Mouse (Mus musculus) CD8-positive naive resting alpha-beta T cell, adult 2 months (primary cell): Measurements from ENCODE around the gene Uckl1.
A peak's percentile ranks its signal among the peaks of the same experiment; 100 is the strongest.

ENCODE experiments used
- DNase-seq, 2 experiments: peaks; one replicate each; pipeline ENCODE4 v3.0.0; 2022; ENCODE audit warnings: low read depth in 2 of 2, low spot score in 2 of 2

Uckl1 gene

DNA sequence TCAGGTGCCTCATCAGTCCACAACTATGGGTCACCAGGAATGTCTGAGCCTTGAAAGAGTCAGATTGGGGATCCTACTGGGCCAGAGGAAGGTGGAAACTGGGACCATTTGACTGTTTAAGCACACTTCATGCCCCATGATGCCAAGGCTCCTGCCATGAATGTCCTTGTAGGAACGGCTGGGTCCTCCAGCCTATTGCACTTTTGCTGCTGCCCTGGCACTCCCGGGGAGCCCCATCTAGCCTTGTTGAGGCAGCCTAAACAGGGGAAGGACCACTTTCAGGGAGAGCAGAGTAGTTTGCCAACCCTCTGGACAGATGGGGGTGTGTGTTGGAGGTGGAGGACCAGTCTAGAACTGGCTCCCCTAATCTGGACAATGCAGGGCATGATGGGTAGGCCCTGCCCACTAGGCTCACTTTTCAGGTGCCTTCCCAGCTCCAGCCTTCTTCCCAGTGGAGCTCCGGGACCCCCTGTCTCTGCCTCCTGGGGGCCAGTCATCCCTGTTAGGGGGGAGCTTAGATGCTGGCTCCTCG is at the start of gene Uckl1:
Uckl1 (minus strand) TSS at position 482 of the 532 bp plus-strand sequence.
- DNase-seq, result no peak

DNA sequence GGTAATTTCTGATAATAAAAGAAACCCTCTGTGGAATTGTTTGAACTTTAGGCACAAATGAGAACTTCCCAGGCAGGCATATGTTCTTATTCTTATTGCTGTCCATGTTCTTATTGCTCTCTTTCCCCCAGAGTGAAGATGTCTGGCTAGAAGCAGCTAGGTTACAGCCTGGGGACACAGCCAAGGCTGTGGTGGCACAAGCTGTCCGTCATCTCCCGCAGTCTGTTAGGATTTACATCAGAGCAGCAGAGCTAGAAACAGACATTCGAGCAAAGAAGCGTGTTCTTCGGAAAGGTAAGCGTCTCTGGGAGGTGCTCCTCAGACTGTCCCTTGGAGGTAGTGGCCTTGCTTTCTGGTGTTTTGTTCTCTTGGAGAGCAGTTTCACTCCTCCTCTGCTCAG is 47.9 kb upstream of the Uckl1 start:
- DNase-seq, result no peak

DNA sequence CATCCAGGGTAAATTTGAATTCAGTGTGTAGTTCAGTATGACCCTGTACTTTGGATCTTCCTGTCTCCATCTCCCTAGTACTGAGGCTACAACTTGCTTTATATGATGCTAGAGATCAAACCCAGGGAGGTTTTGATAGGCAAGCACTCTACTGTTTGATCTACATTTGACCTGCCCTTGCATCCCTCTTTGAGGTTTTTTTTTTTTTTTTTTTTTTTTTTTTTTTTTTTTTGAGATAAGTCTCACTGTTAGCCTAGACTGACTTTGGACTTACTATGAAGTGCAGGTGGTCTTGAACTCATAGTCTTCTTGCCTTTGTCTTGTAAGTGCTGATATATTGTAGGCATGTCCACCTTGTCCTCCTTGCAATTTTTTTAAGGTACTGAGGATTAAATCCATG is 43.8 kb upstream of the Uckl1 start:
- DNase-seq, result no peak

DNA sequence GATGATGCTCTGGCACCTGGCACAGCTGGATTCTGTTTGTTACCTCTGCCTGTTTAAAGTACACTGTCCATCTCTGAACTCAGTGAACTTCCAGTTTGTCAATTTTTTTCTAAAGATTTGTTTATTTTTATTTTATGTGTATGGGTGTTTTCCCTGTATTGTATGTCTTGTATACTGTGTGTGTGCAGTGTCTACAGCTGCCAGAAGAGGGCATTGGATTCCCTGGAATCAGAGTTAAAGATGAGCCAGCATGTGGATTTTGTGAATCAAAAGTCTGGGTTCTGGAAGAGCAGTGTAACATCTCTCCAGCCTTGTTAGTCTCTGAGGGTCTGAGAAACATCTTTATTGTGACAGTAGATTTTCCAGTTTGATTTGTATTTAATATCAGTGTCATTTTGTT is 38.7 kb upstream of the Uckl1 start:
- DNase-seq, result no peak

DNA sequence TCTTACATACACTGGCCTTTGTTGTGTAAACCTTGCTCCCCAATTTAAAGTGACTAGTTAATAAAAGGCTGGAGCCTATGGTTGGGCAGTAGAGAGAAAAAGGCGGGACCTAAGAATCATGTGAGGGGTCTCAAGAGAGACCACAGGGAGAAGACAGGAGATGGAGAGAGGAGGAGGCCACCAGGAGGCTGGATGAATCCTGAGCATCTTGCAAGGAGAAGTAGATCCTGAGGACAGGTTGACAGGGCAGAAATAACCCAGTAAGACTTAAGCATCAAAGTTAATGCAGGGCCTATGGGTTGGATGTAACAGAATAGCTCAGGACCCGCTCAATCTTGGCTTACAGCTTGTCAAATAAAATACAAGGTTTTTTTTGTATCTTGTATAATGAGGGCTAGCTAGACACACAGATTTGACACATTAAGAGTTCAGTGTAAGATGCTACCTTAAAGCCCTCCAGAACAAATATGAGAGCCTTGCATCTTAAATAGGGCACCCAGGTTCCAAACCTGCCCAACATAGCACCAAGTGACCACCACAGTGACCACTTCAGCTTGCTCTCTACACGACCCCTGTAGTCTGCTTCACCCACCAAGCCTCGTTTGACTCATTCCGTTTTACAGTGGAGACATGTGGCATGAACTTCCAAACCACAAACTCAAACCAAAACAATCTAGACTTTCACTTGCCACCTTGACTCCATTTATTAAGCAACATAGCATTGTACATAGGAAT is 34.2 kb upstream of the Uckl1 start:
- DNase-seq, result no peak

DNA sequence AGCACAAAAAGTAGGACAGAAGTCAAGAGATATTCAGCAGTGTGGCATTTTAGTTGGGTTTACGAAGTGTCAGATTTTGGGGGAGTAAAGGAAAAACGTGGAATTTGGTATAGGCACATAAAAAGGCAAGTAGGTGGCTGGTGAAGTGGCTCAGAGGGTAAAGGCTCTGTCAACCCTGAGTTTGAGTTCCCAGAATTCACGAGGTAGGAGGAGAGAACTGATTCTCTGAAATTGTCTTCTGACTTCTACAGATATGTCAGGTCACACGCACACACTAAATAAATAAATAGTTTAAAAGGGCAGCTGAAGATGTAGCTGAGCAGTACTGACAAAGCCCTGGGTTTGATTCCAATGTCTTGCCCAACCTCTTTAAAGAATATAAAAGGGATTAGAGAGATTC is 17.7 kb upstream of the Uckl1 start:
- no peak for DNase-seq

DNA sequence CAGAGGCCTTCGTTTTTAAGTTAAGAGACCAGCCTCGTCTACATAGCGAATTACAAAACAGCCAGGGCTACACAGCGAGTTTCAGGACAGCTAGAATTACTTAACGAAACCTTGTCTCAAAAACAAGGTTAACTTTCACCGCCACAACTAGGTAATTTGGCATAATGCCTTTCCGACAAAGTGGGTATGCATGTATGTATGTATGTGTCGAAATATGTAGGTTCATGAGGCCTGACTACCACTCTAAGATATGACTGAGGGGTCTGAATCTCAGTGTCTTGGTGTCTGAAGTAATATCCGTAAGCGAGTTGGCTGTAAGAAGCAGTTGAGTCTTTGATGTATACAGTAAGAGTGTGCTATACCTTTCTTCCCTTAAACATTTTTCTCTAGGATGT is 17.1 kb upstream of the Uckl1 start:
- DNase-seq, result no peak

DNA sequence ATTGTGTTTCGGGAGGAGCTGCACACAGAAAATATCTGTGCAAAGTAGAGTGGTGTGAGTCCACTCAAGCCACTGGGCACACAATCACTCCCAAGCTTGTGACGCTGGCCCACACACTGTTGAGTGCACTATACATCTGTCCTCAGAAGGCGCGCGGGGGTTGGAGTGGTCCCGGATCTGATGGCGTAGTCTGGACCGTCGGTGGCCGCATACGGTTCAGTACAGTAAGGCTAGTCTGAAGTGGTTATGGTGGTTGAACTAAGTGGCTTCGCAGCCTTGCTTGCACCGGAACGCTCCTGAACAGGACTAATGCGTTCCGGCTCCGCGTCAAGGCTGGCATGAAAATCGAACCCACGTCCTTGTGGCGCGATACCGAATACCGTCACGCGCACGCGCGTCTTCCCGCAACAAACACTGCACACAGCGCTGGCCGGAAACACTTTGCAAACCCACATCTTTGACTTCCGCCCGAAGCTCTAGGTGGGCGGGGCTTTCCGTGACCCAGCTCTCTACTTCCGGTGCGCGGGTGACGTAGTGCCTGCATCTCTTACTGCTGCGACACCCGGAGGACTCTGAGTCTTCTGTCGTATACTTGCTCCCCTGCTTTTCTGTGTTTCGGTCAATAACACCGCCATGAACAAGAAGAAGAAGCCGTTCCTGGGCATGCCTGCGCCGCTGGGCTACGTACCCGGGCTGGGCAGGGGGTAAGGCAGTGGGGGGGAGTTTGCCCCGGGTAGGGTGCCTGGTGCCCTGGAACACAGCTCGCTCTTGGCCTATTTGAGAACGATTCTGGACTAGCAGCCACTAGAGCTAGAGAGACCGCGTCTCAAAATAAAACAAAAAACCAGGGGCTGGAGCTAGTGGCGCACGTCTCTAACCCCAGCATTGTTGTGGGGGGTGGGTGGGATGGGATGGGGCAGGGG is 16.4 kb upstream of the Uckl1 start:
- peak; percentile 94 to 97 for DNase-seq

DNA sequence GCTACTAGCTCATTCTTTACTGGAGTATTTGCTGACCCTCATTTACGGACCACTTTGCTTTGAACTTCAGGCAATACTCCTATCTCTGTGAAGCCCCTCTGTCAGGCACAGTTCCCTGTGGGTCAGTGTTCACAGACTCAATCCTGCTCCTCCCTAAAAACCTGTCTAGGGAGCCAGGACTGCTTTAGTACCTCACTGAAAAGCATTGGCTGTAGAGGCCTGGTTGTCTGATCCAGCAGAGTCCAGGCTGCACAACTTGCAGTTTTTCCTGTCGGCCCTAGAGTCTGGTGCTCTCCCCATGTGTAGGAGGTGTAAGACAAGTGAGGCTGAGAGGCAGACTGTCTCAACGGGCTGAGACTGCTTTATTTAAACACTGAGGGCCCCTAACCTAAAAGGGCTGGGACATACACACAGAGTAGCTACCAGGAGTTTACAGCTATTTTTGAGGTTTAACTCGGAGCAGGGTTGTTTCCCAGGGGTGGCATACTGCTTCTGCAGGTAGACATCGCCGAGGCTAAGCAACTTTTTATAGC is 15.6 kb upstream of the Uckl1 start:
- no peak for DNase-seq

DNA sequence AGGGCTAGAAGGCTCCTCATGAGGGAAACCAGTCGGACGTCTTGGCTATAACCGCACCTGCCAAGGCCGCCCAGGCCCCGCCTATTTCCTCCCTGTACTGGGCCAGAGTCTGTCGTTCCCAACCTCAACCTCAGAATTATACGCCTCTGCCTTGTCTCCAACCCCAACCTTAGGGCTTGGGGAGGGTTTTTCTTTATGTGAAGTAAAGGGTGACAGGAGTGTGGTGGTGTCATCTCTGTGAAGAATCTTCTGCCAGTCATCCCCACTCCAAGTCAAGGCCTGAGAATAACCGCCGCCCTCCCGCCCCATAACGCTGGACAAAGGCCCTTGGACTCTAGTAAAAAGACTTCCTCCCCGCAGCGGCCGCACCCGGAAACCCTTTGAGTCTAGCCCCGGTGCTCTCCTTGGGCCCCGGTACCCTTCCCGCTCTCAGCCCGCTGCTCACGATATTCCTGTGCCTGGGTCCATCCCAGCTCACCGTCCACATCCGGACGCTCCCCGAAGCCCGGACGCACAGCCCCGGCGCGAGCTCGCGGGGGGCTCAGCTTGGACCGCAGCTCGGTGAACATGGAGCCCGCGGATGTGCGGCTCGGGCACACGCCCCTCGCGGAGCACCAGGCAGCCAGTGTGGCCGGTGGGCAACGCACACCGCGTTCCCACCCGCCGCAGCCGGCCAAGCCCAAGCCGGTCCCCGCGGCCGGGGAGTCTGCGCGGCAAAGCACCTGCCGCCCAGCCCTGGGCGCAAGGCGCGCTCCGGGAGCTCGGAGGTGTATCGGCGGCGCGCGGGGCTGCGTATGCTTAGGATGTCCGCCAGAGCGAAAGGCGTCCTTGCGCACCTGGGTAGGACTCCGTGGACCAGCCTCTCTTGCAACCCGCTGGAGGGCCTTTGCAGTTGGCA is 14.0 kb upstream of the Uckl1 start, which contains the start of gene Samd10:
Samd10 (minus strand) TSS at position 759 of the 898 bp plus-strand sequence.
- DNase-seq, result peak; percentile 37 to 50

DNA sequence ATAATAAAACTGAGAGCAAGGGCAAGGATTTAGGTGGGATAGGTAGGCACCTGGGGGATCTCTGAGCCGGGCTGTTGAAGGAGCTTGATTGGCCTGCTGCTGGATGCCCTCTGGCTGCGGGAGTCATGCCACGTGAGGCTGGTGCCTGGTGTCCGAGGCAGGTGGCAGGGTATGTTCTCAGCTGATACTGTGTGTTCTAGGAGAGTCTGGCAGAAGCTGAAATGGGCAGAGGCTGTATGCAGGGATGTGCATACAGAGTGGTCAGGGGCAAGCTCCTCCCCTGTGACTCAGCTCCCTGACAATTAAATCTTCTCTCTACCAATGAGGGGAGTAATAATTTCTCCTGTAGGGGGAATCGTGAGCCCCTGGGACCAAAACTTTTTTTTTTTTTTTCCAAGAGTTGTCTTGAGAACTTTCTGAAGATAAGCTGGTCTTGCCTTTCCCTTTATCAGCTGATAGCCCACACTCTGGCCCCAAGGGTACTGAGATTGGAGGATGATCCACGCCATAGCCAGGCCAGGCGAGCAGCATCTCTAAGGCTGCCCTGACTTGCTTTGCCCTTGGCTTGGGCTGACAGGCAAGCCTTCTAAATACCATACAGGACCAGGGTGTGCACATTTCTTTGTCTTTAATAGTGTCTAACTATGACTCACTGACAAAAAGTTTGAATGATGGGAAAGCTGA is 12.8 kb upstream of the Uckl1 start:
- no peak for DNase-seq

DNA sequence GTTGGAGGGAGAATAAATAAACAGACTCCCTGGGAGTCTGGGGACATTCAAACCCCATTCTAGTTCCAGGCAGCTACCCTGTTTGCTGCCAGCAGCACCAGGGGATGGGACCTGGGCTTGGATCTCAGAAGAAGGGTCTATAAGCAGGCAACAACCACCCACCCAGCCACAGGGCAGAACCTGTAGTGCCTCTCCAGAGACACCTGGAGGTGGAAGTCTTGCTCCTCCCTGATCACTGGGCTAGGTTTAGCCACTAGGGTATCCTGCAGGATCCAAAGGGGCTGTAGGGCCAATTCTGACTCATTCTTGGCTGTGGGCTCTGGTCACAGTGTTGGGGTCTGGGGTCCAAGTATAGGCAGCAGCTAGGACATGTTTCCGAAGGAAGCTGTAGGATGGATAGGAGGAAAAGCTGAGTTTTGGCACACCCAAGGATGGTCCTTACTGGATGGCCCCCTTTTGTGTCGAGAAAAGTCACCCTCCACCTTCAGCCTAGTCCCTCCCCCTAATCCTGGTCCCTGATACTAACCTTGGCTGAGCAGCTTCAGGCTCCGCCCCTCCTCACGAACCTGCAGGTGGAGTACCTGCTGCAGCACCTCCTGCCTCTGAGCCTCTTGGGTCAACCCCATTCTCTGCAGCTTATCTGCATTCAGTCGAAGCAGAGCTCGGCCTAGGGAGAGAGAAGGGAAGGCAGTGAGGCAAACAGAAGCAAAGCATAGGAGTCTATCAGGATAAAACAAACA is 11.7 kb upstream of the Uckl1 start:
- DNase-seq, result no peak

DNA sequence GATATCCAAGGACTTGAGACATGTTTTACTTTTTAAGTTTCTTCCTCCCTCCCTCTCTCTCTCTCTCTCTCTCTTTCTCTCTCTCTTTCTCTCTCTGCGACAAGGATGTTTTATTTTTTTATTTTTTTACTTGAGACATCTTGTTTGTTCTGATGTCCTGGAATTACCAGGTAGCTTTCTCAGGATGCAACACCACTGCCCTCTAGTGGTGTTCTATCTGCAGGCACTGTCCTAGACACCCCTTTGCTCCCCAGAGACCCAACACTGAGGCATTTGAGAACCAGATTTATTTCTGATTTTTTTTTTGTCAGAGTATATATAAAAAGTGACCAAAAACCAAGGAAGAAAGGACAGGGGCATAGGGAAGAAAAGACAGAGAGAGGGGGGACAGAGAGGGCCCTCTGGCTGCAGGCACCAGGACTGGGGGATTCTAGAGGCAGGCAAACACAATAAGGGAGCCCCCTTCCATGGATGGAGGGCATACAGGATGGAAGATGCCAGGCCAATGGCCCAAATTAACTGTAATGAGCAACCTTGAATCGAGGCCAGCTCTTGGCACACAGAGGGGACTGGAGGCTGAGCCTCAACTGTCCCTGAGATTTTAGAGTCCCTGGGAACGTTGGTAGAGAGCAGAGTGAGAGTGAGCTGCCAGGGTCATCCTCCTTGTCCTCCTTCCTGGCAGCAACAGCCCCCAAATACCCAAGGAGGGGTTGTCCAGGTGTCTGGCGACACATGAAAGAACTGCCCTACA is 10.4 kb upstream of the Uckl1 start:
- peak in 1 of 2 experiments; percentile 47 for DNase-seq

DNA sequence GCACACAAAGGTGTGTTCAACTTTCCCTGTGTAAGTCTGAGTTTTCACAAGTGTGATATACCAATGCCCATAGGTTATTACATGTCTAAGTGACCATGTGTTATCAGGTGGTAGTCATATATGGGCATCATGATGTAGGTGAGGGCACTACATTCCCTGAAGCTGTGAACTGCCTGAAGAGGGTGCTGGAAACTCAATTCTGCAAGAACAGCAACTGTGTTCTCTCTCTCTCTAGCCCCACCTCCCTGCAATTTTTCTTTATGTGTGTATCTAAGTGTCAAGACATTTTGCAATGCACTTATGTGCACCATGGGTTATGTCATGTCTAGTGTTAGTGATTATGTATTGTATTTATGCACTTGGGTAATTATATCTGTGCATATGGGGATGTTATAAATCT is 9.2 kb upstream of the Uckl1 start:
- no peak for DNase-seq

DNA sequence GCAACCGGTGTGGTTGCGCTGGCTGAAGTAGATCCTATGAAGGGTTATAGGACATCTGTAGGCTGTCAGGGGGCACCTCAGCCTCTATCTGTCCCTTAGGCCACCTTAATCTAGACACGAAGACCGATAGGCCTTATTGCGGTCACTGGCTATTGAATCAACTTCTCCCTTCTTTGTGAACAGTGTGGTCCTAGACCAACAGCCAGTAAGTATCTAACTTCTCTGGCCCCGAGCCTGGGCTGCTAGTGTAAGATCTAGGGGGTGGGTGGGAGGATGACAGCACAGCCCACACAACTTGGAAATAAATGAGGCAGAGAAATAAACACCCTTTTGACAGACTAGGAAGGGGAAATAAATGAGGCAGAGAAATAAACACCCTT is 8.3 kb upstream of the Uckl1 start:
- no peak for DNase-seq

DNA sequence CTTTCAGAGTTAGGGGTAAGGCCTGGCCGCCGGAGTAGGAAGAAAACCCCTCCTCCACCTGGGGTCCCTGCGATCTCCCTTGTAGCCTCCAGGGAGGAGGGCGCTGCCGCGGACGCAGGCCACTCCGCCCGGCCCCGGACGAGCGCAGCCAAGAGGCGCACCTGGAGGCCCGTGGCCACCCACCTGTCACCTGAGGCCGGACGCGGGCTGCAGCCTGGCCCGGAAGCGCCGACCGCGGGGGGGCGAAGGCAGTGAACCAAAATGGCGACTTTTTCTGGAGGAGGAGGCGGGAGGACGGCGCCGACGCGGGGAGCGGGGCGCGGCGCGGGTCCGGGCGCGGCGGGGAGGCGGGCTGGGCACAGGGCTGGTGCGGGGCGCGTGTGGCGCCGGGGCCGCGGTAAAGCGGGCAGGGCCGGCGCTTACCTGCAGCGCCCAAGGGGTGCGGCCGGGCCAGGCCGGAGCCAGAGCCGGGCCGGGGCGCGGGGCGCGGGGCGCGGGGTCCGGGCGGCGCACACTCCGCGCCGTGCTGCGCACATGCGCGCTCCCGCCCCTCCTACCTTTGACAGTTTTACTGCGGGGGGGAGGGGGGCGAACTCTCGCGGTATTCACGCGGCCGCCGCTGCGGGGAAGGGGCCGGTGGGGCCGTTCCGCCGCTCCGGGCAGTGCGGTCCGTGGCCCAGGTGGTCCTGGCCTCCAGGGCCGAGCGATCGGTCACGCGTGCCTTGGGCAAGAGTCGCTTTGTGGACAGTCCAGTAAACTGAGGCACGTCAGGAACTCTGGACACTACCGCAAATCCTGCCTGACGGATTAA is 7.7 kb upstream of the Uckl1 start, which contains the start of gene Zfp512b:
Zfp512b (minus strand) TSS at position 573 of the 811 bp plus-strand sequence.
- DNase-seq, result peak; percentile 41 to 52

DNA sequence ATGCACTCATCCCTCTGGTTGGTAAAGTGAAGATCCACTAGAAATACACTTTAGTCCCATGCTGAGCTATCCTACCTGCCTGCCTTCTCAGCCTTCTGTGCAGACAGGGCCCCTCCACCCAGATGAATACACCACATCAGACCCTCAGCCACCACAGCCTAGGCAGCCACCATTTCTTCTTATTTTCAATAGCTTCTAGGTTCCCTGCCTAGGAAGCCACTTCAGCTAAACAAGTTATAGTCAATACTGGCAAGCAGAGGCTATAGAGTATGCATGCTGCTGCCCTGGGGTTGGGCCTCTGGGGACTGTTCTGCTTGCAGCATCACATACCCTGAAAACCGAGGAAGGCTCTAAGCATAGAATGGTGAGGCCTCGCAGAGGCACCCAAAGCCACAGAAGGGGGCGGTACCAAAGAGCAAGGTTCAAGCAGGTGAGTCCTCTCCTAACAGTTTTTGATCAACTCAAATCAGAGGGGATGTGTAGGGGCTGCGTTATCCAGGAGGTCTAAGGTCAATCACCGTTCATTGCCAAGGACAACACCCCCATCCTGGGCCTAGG is 6.9 kb upstream of the Uckl1 start, which contains the start of gene Prpf6:
Prpf6 (plus strand) TSS at position 341 of the 558 bp plus-strand sequence.
- peak in 1 of 2 experiments; percentile 28 for DNase-seq
